Mouse (Mus musculus) lung, postnatal 25 days (tissue): ENCODE measurements around the gene Gucy2g.
"Not testable (repeated sequence)": the region's sequence is repeated elsewhere in the genome, so short reads cannot be mapped to it uniquely, and the experiment has no call there.

ENCODE experiments used
- DNase-seq: peaks from one replicate; pipeline ENCODE4 v3.0.0; 2022; ENCODE audit warnings: low spot score

Gene Gucy2g

DNA sequence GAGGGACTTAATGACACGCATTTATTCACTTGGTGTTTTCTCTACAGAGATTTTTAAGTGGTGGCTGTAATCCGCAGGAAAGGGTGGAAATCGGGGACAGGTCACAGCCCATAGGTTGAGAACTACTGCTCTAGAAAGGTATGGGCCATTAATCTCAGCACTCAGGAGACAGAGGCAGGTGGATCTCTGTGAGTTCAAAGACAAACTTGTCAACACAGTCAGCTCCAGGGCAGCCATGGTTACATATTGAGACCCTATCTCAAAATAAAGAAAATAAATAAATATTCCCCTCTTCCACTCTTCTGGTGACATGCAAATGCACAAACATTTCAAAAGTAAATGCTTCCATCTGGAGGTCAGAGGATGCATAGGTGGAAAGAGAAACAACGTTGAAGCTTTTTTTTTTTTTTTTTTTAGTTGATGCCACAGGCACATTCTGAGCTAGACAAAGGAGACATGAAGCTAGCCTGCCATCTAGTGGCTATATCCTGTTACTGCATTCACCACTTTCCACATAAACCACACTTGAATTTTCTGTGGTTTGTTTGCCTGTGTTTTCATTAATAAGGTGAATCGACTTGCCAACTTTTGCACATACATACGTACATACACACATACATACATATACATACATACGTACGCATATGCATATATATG lies 34.4 kb downstream of the Gucy2g start:
- DNase-seq, result peak; percentile 66

DNA sequence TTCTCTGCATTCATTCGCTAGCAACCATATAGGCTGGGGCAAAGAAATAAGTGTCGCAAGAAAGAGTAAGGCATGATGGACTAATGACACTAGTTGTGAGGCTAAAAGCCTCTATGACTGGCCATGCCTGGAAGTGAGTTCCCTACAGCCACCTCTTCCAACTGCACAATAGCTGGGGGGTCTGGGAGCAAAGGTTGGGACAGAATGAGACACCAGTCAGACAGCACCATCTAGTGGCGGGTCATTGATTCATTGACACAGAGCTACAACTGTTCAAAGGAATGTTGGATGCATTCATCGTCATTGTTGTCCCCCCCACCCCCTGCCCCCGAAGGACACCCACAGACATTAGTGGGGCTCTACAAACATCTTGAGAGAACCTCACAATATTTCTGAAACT lies 42.7 kb downstream of the Gucy2g start:
- DNase-seq, result peak; percentile 61

DNA sequence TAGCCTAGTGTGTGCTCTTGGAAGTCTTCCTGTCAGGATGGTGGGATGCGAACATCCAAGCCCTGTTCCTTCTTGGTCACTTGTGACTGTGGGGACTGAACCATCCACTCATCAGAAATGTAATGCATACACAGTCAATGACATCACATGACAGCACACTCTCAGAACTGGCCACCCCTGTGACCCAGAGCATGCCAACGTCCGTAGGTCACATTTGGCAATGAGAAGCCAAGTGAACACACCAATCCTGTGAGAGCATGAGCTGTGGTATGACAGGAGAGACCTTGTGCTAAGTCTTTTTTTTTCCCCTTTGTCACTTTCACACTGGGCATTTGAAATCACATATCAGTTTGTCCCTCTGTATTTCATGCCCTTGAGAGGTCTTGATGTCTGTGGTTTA lies 45.5 kb downstream of the Gucy2g start:
- no peak for DNase-seq

DNA sequence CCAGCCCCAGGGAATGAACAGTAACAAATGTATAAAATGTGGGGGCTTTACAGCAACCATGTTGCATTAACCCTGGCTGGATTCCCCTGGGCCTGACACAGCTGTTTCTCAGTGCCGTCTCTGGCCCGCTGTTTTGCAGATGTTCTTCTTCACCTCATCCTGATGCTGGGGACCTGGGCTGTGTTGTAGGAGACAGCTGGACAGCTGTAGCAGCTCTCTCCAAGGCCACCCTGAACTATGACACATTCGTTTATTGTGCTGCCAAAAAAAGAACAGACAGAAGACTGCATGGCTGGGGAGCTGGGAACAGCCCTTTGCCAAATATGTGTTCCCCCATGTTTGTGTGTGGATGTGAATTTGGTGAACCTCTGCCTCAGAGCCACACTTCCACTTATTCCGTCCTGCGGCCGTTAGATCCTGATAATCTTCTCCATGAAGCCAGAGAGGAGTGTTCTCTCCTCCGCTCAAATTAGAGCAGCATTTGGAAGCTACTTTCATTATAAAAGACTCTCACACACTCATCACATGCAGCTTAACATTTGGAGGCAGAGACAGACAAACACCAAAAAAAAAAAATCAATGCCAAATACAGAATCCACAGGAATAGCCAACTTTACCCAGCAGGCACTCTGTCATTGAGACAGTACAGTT lies 46.4 kb downstream of the Gucy2g start:
- peak; percentile 58 for DNase-seq

DNA sequence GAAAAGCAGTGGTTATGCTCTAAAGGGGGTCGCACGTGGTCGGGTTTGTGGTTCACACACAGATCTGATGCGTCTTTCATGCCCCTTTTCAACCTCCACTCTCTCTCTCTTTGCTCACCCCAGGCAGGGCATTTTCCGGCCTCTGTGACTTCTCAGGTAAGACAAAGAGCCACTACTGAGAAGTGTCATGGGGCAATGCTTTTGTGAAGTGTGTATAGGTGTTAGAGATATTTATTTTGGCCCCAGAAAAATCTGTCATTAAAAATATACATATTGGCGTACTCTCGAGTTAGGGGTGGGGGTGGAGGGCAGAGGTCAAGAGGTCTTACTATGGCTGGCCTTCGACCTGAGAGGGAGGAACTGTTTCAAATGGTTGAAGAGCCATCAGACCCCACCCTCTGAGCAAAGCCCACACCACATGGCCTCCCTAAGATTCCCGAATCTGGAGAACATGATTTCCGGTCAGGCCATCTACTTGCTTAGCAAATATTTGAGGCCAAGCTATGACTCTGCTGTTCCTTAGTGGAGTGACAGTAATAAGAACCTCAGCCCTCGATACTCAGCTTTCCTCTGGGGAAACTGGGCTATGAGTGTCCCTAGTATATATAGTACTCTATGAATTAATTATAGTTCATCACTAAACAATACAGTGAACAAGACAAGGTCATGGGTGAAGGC lies 47.2 kb downstream of the Gucy2g start:
- DNase-seq, result peak; percentile 73

DNA sequence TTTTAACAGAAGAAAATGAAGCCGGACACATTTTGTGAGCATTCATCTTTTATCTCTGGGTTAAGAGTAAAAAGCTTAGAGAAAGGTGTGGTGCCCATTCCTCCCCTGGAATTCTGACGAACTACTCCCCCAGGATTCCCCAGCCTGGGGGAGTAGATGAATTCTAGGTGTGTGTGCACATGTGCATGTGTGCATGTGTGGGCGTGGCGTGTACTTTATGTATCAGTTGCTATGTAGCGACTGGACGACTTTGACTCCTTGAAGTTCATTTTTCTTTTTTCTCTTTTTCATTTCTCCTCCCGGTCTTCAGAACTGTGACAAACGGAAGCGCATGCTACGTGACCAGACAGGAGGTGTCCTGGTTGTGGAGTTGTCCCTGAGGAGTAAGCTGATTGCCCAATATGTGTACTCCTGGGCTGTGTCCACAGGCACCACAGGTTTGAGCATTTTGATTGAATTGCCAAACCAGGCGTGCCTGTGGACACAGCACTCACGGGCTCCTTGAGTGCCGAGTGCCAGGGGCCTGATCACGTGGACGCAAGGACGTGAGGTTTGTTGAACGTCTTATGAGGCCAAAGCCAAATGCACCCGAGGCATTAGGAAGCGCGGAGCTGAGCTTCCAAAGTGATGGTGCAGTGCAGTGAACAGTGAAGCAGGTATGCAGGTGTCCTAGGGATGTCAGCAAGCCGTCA lies 48.6 kb downstream of the Gucy2g start:
- peak; percentile 90 for DNase-seq

DNA sequence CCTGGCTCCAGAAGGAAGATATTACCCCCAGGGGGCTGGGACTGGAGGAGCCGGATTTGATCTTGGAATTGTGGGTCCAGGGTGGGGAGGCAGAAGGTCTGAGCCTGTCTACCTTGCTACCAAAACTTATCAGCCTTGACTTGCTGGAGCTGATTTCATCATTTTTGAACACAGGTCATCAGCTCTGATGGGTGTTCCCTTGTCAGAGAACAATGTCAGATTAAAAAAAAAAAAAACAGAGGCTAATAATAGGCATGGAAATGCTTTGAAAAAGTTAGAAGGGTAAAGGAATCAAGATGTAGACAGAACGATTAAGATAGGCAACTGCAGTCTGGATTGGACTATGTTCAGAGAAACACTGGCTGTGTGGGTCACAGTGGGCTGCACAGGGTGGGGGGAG lies 49.4 kb downstream of the Gucy2g start:
- no peak for DNase-seq

DNA sequence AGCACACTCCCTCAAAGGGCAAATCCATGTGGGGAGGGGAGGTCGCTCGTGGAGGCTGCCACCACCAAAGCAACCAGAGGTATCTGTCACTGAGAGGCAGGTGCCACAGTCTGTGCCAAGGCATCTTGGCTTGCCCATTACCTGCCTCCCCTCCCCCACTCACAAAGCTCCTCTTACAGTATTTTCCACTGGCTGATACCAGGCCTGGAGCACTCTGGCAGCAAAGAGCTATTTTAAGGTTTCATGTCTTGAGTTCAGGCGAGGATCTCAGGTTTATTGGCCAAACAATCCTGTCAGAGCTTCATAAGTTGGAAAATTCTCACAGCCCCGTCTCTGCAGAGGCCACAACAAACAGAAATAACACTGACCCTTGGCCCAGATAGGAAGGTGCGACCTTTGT lies 51.0 kb downstream of the Gucy2g start:
- DNase-seq, result no peak

DNA sequence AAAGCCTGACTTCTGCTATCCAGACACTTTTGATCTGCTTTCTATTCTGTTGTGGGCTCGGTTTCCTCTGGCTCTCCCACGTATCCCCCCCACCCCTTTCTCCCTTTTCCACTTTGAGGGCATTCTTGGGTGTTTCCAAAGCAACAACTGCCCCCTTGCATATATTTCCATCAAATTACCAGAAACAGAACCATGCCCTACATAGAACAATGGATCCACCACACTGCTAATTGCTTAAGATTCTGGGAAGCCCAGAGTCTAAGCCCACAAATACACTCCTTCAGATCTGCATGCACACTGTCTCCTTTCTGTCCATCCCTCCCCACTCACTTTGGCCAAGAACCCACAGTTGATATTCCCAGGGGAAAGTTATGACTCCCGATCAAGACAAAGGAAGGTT lies 55.4 kb downstream of the Gucy2g start:
- DNase-seq, result no peak

DNA sequence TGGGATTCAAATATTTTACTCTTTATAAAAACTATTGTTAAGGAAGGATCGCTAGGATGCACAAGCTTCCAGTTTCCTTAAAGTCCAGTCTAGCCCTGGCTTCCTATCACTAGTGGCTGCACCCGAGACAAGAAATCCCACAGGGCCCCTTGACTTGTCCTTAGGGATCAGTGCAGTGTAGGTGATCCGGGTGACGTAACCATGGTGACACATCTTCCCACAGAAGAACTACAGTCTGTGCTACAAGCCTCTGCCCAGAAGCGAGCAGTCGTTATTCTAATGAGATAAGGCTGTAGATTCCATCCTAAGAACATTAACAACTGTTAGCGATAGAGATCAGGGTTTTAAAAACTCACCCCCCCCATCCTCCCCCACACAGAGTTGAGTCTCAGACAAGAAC lies 56.0 kb downstream of the Gucy2g start:
- DNase-seq, result no peak

DNA sequence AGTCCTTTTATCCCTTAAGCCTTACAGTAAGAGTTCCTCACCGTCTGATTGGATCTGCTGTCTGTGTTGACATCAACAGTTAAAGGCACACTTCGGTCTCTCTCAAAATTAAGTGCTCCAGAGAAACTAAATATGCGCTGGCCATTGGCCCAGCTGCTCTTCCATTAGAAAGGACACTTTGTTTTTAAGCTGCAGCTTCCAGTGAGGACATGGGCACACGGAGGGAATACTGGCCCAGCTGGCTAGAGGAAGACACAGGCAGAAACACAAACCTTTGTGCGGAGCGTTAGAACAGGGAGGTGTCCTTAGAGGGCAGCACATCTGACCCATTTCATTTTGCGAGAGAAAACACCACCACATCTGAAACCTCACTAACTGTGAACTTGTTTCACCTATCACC lies 56.6 kb downstream of the Gucy2g start:
- peak; percentile 26 for DNase-seq

DNA sequence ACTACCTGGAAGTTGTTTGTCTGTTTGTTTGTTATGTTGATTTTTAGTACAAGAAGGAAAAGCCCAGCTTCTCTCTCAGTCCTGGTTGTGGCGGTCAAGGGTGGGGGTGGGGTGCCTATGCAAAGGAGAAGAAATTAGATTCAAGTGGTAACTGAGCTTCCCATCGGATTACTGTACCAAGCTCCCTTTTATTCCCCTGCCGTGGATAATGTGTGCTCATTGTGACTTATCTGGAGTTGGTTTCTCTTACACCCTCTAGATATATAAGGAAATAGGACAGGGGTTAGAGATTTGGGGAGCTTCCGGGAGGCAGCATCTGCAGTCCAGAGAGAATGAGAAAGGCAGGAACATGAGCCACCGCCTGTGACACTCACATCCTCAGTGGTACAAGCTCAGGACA lies 60.6 kb downstream of the Gucy2g start, which contains the start of gene Tectb:
Tectb (plus strand) TSS at position 301 of the 400 bp plus-strand sequence.
- DNase-seq, result no peak

DNA sequence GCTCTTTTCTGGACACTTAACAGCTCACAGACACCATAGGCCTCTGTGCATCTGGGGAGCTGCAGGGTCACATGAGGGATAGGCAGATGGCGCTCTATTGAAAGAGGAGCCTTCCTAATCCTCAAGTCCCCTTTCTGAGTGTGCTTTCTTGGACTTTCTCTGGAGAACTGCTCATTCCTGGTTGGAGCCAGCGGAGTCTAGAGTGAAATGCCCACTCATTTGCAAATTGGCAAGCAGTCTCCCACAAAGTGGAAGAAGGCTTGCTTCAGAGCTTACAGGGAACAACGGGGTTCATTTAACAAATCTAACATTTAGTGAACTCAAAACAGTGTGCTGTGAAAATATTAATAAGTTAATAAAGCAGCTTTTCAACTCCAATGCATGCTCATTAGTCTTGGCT lies 63.9 kb downstream of the Gucy2g start:
- DNase-seq, result no peak

DNA sequence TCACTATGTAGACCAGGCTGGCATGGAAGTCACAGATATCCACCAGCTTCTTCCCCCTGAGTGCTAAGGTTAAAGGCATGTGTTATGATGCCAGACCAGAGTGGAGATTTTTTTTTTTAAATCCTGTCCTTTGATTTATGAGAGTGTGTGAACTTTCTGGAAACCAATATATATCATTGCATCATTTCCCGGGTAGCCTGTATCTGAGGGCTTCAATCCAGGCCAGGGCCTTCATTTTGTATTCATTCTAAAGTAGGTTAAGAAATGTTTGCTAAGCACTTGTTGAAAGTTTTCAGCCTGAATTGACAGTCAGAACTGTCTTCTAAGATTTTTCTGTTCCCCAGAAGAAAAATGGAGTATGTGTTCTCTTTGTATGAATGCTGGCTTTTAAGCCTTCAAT lies 69.5 kb downstream of the Gucy2g start:
- DNase-seq, result no peak

DNA sequence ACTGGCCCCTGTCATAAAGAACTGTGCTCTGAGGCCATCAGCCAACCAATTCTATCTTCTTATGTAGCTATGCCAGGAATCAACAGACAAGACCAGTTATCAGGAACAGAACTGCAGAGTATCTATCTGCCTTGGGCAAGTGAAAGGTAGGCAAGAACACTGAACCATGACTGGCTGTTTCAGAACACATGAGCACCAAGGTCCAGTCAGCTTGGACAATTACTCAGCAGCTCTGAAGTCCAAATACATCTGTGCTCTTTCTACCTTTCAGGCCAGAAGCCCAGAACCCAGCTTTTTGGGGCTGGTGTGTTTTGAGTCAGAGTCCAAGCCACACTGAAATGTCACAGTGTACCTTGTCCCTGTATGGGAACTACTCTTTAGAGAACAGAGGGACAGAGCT lies 70.6 kb downstream of the Gucy2g start:
- DNase-seq, result no peak

DNA sequence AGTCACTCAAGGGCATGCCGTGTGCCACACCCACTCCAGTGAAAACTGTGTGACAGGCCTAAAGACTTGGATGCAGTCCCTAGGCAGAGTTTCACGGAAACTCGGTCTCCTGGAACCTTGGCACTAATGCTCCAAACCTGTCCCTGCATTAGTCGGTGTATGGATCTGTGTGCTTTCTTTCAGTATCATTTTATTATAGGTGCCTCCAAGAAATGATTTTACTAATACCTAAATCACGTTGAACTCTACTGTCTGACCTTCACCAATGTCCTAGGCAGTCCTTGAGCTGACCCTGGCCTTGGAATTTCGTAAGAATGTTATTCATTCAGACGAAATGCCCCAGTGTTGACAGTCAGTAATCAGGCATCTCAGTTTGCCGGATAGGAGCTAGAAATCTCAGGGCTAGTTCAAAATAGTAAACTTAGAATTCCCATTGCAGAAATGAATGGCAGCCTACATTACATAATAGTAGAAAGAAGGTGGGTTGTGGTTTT lies 71.8 kb downstream of the Gucy2g start:
- not testable (repeated sequence) for DNase-seq

DNA sequence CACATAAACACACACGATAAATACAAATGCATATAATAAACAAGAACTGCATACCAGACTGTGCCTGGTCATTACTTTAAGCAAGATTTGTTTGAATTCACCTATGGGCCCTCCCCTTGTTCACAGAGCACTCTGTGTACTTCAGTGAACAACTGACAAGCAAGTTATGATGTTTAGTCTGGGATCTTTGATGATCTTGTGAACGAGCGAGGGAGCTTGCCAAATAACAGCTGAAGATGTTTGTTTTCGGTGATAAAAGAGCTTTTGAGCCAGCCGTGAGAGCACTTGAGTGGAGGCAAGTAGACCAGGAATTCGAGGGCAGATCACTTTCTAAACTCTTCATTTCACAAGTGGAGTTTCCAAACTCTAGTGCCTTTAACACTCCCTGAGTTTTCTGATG lies 72.7 kb downstream of the Gucy2g start:
- peak; percentile 83 for DNase-seq

DNA sequence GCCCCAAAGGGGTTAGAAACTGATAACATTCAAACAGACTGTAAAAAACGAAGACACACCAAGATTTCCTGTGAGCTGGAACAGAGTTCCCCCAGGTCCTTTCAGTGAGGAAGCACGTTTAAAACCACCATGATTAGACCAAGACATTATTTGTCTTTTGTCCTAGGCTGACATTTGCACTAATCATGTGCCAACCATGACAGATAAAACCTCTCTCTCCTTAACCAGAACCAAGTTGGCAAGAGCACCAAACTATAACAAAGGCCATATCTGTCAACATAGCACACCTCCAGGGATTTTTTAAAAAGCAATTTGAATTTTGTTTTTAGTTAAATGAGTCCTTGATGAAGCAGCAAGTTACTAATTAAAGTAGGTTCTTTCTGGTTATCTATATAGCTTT lies 73.3 kb downstream of the Gucy2g start:
- DNase-seq, result no peak

DNA sequence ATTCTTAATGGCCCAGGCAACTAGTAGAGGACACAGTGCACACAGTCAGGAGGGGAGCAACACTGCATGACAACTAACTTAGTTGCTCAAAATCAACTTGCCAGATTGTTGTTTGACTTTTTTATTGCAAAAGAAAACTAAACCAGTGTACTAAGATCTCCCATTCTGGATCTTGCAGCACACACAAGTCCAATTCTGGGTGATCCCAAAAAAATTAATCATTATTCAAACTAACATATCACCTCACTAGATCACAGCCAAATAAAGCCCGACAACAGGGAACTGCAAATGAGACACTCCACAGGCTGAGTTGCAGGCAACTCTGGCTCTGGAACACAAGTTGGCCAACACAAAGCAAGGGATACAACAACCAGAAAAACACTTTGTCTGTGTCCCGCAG lies 74.3 kb downstream of the Gucy2g start:
- DNase-seq, result no peak

DNA sequence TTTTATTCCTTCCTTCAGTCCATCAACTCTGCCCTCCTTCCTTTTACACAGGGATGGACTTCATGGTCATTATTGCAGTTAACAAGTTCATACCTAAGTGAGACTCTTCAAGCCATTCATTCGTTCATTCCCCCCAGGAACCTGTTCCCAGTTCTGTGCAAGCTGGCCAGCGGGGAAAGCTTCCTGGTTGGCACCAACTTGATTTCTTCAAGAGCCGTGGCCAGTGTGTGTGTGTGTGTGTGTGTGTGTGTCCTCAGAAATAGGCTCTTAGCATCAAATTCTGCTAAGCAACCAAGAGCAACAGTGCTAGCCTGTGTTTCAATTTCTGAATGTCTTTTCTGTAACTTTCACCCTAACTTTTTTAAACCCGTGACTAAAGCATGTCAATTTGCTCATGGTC lies 75.1 kb downstream of the Gucy2g start:
- DNase-seq, result peak; percentile 50

DNA sequence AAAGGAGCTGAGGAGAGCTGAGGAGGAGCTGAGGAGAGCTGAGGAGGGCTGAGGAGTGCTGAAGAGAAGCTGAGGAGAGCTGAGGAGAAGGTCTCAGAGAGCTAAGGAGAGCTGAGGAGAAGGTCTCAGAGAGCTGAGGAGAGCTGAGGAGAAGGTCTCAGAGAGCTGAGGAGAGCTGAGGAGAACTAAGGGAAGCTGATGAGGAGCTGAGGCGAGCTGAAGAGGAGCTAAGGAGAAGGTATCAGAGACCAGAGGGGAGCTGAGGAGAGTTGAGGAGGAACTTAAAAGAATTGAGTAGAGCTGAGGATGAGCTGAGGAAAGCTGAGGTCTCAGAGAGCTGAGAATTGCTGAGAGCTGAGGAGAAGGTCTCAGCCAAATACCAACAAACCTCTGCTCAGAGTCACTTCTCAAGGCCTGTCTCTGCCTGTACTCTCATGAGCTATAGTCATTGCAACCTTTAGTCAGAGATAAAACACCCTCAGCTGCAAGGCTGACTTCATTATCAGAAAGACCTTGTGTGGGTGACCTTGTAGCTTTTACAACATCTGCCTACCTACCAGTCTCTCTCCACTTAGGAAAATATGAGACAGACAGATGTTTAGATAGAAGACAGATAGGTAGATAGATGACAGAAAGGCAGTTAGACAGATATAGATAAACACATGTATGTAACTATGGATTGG lies 75.7 kb downstream of the Gucy2g start:
- no peak for DNase-seq

DNA sequence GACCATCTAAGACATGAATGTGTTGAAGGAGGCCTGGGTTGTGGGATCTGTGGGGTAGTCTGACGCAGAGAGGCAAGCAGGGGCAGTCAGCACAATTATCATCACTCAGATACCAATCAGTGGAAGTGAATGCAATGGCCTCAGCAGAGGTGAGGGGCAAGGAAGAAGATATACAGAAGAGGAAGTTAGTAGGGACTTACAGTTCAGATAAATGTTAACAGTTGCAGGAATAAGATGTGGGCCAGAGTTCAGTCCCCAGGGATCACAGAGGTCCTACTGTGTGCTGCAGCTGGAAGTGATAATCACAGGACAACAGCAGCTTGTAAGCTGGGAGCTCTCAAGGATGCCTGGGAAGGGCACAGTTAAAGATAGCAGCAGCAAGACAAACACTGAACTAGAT lies 76.9 kb downstream of the Gucy2g start:
- DNase-seq, result no peak
